Mouse (Mus musculus): ENCODE data around the gene Tmem87a. TPM values are rescaled to one million over a fixed set of nuclear protein-coding genes. Genes with fewer than 3 reads are reported as not detected.

Tmem87a gene
- polyA plus RNA-seq (2014; fragmentation: Nextera tagmentation; extraction: Ambion mirVana) = 8.0 and 10.4 TPM in 2 replicates

DNA sequence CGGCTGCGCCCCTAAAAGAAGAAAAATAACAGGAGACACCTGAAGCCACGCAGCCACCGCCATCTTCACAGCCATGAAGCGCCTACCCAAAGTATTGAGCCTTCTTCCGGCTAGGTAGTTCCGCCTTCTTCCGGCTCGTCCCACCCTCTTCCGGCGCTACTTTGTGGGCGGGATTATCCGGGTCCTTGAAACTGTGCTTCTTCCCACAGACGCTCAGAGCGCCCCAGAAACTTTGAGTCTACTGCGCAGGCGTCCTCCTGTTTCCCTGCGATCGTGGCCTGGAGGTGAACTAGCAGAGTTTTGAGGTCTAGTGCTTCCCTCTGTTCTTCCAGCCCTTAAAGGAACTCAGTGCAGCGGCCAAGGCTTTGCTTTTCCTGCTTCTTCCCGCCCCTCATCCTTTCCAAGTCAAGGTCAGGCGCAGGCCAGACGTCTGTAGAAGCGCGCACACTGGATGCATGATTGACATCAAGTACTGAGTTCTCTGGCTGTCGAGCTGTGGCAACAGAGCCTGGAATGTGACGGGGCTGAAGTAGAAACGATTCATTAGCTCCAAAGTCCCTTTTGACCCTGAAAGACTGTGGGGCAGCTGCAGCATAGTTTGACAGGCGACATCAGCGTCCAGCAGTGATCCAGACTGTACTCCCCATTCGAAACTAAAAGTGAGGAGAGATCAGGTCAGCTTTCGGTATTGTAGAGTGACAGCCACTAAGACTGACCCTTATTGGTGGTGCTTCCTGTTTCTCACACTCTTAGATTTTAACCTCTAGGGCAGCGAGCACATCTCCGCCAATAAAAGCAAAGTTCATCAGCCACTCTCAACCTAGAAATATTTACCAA lies at the start of gene Tmem87a:
TSS of gene Tmem87a (minus strand) at position 128 of the 837 bp plus-strand sequence.
- peak within 1 kb of the TSS; percentile 75 for H3K27ac ChIP-seq (replicated peaks; ENCODE audit: low read depth, low read length)

DNA sequence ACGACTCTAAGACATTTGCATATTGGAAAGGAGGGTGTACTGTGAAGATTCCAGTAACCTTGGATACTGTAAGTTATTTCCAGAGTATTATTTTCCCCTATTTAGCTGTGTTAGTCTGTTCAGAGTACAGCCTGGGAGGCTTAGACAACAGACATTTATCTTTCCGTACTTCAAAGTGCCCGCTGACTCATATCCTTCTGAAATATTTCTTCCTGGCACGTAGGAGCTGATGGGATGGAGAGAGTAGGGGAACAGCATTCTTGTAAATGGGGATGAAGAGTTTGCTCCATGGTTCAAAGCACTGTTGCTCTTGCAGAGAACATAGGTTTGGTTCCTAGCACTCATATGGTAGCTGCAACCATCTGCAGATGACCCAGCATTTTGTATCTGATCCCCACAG lies 48.7 kb upstream of the Tmem87a start:
- no peak for ATAC-seq (replicated peaks; ENCODE audit: insufficient number of reproducible peaks, low FRiP score, low TSS enrichment, low read depth)
- Histone ChIP-seq H3K9me3 (replicated peaks; ENCODE audit: control insufficient read depth, low read length) (no peaks in the 10 kb centered on the region), H3K27me3 (ENCODE audit: control insufficient read depth, insufficient read depth, low read length) (no peaks in the 10 kb centered on the region), H3K4me2 (ENCODE audit: low read depth, low read length) (no peak overlapping the region), H3K27ac (replicated peaks; ENCODE audit: low read depth, low read length) (no peak overlapping the region), H3K9ac (replicated peaks; ENCODE audit: low read length) (no peak overlapping the region), H3K36me3 (replicated peaks; ENCODE audit: control insufficient read depth, insufficient read depth, low read depth, low read length) (no peaks in the 10 kb centered on the region), H3K4me3 (ENCODE audit: low read depth, low read length) (no peak overlapping the region), H3K4me1 (ENCODE audit: control insufficient read depth, insufficient read depth, low read length) (no peaks in the 10 kb centered on the region)
- 83% methylated on average over 4 of the region's 4 CpGs for WGBS
- no peak for DNase-seq (ENCODE audit: low spot score)

More for the DNA sequence above, at the start of gene Tmem87a:
- H3K27me3 ChIP-seq (ENCODE audit: control insufficient read depth, insufficient read depth, low read length) = no peaks in the 10 kb centered on the region
- H3K36me3 ChIP-seq (replicated peaks; ENCODE audit: control insufficient read depth, insufficient read depth, low read depth, low read length) = no peaks in the 10 kb centered on the region; the same call in 1 of the 2 replicates
- peak within 1 kb of the TSS; percentile 80 for H3K4me3 ChIP-seq (ENCODE audit: low read depth, low read length)
- peak within 1 kb of the TSS; percentile 61 for H3K4me2 ChIP-seq (ENCODE audit: low read depth, low read length)
- WGBS = under 1% methylated on average over 34 of the region's 34 CpGs
- H3K4me1 ChIP-seq (ENCODE audit: control insufficient read depth, insufficient read depth, low read length) = no peaks in the 10 kb centered on the region; the same call in 1 of the 2 replicates
- peak; percentile 99 for DNase-seq (ENCODE audit: low spot score)
- no peaks in the 10 kb centered on the region for H3K9me3 ChIP-seq (replicated peaks; ENCODE audit: control insufficient read depth, low read length)
- H3K9ac ChIP-seq (replicated peaks; ENCODE audit: low read length) = peak within 1 kb of the TSS; percentile 76
- ATAC-seq (replicated peaks; ENCODE audit: insufficient number of reproducible peaks, low FRiP score, low TSS enrichment, low read depth) = peak; percentile 99

DNA sequence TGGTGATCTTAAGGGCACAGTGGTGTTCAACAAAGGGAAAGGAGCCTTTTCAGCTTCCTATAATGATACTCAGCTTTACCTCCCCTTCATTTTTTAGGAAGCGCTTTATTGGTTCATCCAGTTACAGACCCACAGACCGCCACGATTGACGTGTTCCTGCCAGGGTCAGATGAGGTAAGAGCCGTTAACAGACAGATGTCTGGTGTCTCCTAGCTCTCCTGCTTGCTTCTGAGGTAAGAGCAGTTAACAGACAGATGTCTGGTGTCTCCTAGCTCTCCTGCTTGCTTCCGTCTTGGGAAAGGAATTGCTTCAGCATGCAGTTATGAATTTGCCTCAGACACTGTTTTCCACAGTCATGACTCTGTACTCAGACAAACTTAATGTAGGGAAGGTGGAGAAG lies 46.8 kb upstream of the Tmem87a start:
- no peak overlapping the region for H3K9ac ChIP-seq (replicated peaks; ENCODE audit: low read length)
- H3K36me3 ChIP-seq (replicated peaks; ENCODE audit: control insufficient read depth, insufficient read depth, low read depth, low read length) = no peaks in the 10 kb centered on the region
- no peaks in the 10 kb centered on the region for H3K9me3 ChIP-seq (replicated peaks; ENCODE audit: control insufficient read depth, low read length)
- 72% methylated on average over 6 of the region's 6 CpGs for WGBS
- DNase-seq (ENCODE audit: low spot score) (no peak), ATAC-seq (replicated peaks; ENCODE audit: insufficient number of reproducible peaks, low FRiP score, low TSS enrichment, low read depth) (no peak)
- no peaks in the 10 kb centered on the region for H3K27me3 ChIP-seq (ENCODE audit: control insufficient read depth, insufficient read depth, low read length)
- no peak overlapping the region for H3K27ac ChIP-seq (replicated peaks; ENCODE audit: low read depth, low read length)
- no peaks in the 10 kb centered on the region for H3K4me1 ChIP-seq (ENCODE audit: control insufficient read depth, insufficient read depth, low read length)
- H3K4me2 ChIP-seq (ENCODE audit: low read depth, low read length) = no peak overlapping the region
- no peak overlapping the region for H3K4me3 ChIP-seq (ENCODE audit: low read depth, low read length)

- H3K27me3 ChIP-seq (ENCODE audit: control insufficient read depth, insufficient read depth, low read length) = no peaks in the 10 kb centered on the region
- DNase-seq (ENCODE audit: low spot score) (peak; percentile 23), ATAC-seq (replicated peaks; ENCODE audit: insufficient number of reproducible peaks, low FRiP score, low TSS enrichment, low read depth) (no peak)
- no peaks in the 10 kb centered on the region for H3K9me3 ChIP-seq (replicated peaks; ENCODE audit: control insufficient read depth, low read length)
- no peak overlapping the region for H3K4me2 ChIP-seq (ENCODE audit: low read depth, low read length)
- H3K4me3 ChIP-seq (ENCODE audit: low read depth, low read length) = no peak overlapping the region
- H3K27ac ChIP-seq (replicated peaks; ENCODE audit: low read depth, low read length) = no peak overlapping the region
- no peaks in the 10 kb centered on the region for H3K36me3 ChIP-seq (replicated peaks; ENCODE audit: control insufficient read depth, insufficient read depth, low read depth, low read length)
- H3K9ac ChIP-seq (replicated peaks; ENCODE audit: low read length) = no peak overlapping the region
- WGBS = 94% methylated on average over 1 of the region's 1 CpGs
- no peaks in the 10 kb centered on the region for H3K4me1 ChIP-seq (ENCODE audit: control insufficient read depth, insufficient read depth, low read length)
Observed at GRCm38 (mm10) chr2:120447306-120447705, 43.4 kb upstream of the Tmem87a start.

DNA sequence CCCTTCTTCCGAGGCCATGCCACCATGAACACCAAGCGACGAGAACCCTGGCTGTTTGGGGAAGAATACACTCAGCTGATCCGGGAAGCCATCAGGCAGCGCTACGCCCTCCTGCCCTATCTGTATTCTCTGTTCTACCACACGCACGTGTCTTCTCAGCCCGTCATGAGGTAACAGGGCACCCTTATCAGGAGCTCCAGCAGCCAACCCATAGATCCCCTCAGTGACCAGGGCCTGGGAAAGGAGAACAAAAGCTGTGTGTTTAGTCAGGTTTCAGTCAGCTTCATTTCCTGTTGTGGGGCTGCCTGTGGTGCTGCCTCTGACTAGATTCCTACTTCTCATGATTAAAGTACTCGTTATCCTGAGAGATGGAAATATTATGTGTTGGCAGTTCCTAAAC lies 42.5 kb upstream of the Tmem87a start:
- Histone ChIP-seq H3K9ac (replicated peaks; ENCODE audit: low read length) (no peak overlapping the region), H3K9me3 (replicated peaks; ENCODE audit: control insufficient read depth, low read length) (no peaks in the 10 kb centered on the region), H3K4me3 (ENCODE audit: low read depth, low read length) (no peak overlapping the region), H3K27me3 (ENCODE audit: control insufficient read depth, insufficient read depth, low read length) (no peaks in the 10 kb centered on the region), H3K4me2 (ENCODE audit: low read depth, low read length) (no peak overlapping the region), H3K36me3 (replicated peaks; ENCODE audit: control insufficient read depth, insufficient read depth, low read depth, low read length) (no peaks in the 10 kb centered on the region), H3K4me1 (ENCODE audit: control insufficient read depth, insufficient read depth, low read length) (no peaks in the 10 kb centered on the region), H3K27ac (replicated peaks; ENCODE audit: low read depth, low read length) (no peak overlapping the region)
- no peak for DNase-seq (ENCODE audit: low spot score)
- no peak for ATAC-seq (replicated peaks; ENCODE audit: insufficient number of reproducible peaks, low FRiP score, low TSS enrichment, low read depth)
- WGBS = 68% methylated on average over 10 of the region's 10 CpGs

- H3K9ac ChIP-seq (replicated peaks; ENCODE audit: low read length) = no peak overlapping the region
- ATAC-seq (replicated peaks; ENCODE audit: insufficient number of reproducible peaks, low FRiP score, low TSS enrichment, low read depth) (no peak), DNase-seq (ENCODE audit: low spot score) (no peak)
- H3K9me3 ChIP-seq (replicated peaks; ENCODE audit: control insufficient read depth, low read length) = no peaks in the 10 kb centered on the region
- 97% methylated on average over 1 of the region's 1 CpGs for WGBS
- H3K27me3 ChIP-seq (ENCODE audit: control insufficient read depth, insufficient read depth, low read length) = no peaks in the 10 kb centered on the region
- H3K27ac ChIP-seq (replicated peaks; ENCODE audit: low read depth, low read length) = no peak overlapping the region
- H3K36me3 ChIP-seq (replicated peaks; ENCODE audit: control insufficient read depth, insufficient read depth, low read depth, low read length) = no peaks in the 10 kb centered on the region
- H3K4me3 ChIP-seq (ENCODE audit: low read depth, low read length) = no peak overlapping the region
- no peaks in the 10 kb centered on the region for H3K4me1 ChIP-seq (ENCODE audit: control insufficient read depth, insufficient read depth, low read length)
- H3K4me2 ChIP-seq (ENCODE audit: low read depth, low read length) = no peak overlapping the region
Observed at GRCm38 (mm10) chr2:120444486-120444885, 40.6 kb upstream of the Tmem87a start.

DNA sequence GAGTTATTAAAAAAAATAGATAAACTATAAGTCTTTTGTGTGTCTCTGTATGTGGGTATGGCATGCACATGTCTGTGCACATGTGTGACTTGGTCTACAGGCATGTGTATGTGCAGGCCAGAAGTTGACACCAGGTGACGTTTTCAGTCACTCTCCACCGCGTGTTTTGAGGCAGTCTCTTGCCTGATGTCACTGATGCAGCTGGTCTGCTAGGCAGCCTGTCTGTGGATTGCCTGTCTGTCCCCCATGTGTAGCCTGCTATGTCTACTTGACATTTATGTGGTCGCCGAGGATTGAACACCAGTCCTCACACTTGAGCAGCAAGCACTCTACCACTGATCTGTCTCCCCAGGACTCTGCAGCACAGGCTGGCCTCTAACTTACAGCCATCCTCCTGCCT lies 20.5 kb upstream of the Tmem87a start:
- no peak for ATAC-seq (replicated peaks; ENCODE audit: insufficient number of reproducible peaks, low FRiP score, low TSS enrichment, low read depth)
- H3K4me2 ChIP-seq (ENCODE audit: low read depth, low read length) = no peak overlapping the region
- WGBS = 82% methylated on average over 5 of the region's 5 CpGs

GRCm38 (mm10) chr2:120414738-120415414 lies 11.0 kb upstream of the Tmem87a start:
- Histone ChIP-seq H3K9ac (replicated peaks; ENCODE audit: low read length) (no peak overlapping the region), H3K9me3 (replicated peaks; ENCODE audit: control insufficient read depth, low read length) (no peaks in the 10 kb centered on the region), H3K4me3 (ENCODE audit: low read depth, low read length) (no peak overlapping the region), H3K27me3 (ENCODE audit: control insufficient read depth, insufficient read depth, low read length) (no peaks in the 10 kb centered on the region), H3K4me1 (ENCODE audit: control insufficient read depth, insufficient read depth, low read length) (no peaks in the 10 kb centered on the region), H3K36me3 (replicated peaks; ENCODE audit: control insufficient read depth, insufficient read depth, low read depth, low read length) (no peaks in the 10 kb centered on the region), H3K4me2 (ENCODE audit: low read depth, low read length) (no peak overlapping the region), H3K27ac (replicated peaks; ENCODE audit: low read depth, low read length) (no peak overlapping the region)
- 72% methylated on average over 1 of the region's 1 CpGs for WGBS
- no peak for DNase-seq (ENCODE audit: low spot score)
- ATAC-seq (replicated peaks; ENCODE audit: insufficient number of reproducible peaks, low FRiP score, low TSS enrichment, low read depth) = no peak

More for the DNA sequence above, 20.5 kb upstream of the Tmem87a start:
- H3K27ac ChIP-seq (replicated peaks; ENCODE audit: low read depth, low read length) = no peak overlapping the region
- H3K4me1 ChIP-seq (ENCODE audit: control insufficient read depth, insufficient read depth, low read length) = no peaks in the 10 kb centered on the region
- no peaks in the 10 kb centered on the region for H3K36me3 ChIP-seq (replicated peaks; ENCODE audit: control insufficient read depth, insufficient read depth, low read depth, low read length)
- no peak overlapping the region for H3K4me3 ChIP-seq (ENCODE audit: low read depth, low read length)
- H3K9ac ChIP-seq (replicated peaks; ENCODE audit: low read length) = no peak overlapping the region
- no peaks in the 10 kb centered on the region for H3K27me3 ChIP-seq (ENCODE audit: control insufficient read depth, insufficient read depth, low read length)
- DNase-seq (ENCODE audit: low spot score) = no peak
- no peaks in the 10 kb centered on the region for H3K9me3 ChIP-seq (replicated peaks; ENCODE audit: control insufficient read depth, low read length)

Data from embryonic facial prominence, embryonic 11.5 days (tissue).